Mouse (Mus musculus) hindbrain, embryonic 13.5 days (tissue): ENCODE results near the gene Prrg1. TPM values are rescaled to one million over a fixed set of nuclear protein-coding genes. Genes with fewer than 3 reads are reported as not detected.
A peak's percentile ranks its signal among the peaks of the same experiment; 100 is the strongest.

Experiments
- ATAC-seq: fragments of 200-750 bp; cut with Nextera tagmentation; 2 replicates; pipeline ENCODE4 v1.8.0; 2017; ENCODE audit warnings: moderate TSS enrichment; ENCODE audit not compliant: low FRiP score
- H3K27ac ChIP-seq: fragments of 300-500 bp; sonication (generic); 2 replicates; pipeline ENCODE4 v1.5.1; 2015; ENCODE audit warnings: inconsistent platforms, mild to moderate bottlenecking, moderate library complexity
- H3K27me3 ChIP-seq: fragments of 300-500 bp; sonication (generic); 2 replicates; pipeline ENCODE4 v1.6.1; 2015; ENCODE audit warnings: mild to moderate bottlenecking, inconsistent platforms
- H3K36me3 ChIP-seq: fragments of 300-500 bp; sonication (generic); 2 replicates; pipeline ENCODE4 v1.6.1; 2015; ENCODE audit warnings: mild to moderate bottlenecking, inconsistent platforms
- H3K4me1 ChIP-seq: fragments of 300-500 bp; sonication (generic); replicated peaks from 2 replicates; pipeline ENCODE4 v1.6.1; 2015; ENCODE audit warnings: inconsistent platforms
- H3K4me2 ChIP-seq: fragments of 300-500 bp; sonication (generic); 2 replicates; pipeline ENCODE4 v1.6.1; 2015; ENCODE audit warnings: inconsistent platforms, mild to moderate bottlenecking, moderate library complexity
- H3K4me3 ChIP-seq: fragments of 300-500 bp; sonication (generic); 2 replicates; pipeline ENCODE4 v1.5.1; 2015; ENCODE audit warnings: mild to moderate bottlenecking, inconsistent platforms
- H3K9ac ChIP-seq: fragments of 300-500 bp; sonication (generic); 2 replicates; pipeline ENCODE4 v1.6.1; 2015; ENCODE audit warnings: mild to moderate bottlenecking, inconsistent platforms
- H3K9me3 ChIP-seq: fragments of 300-500 bp; sonication (generic); 2 replicates; pipeline ENCODE4 v1.6.1; 2016; ENCODE audit warnings: inconsistent platforms
- WGBS: fragments of 180-500 bp; shearing (Covaris S2); methylation state at CpG from one replicate; pipeline ENCODE4 v1.1.7; 2015; 5-methylcytosine and 5-hydroxymethylcytosine counted together
- polyA plus RNA-seq: library from polyadenylated mRNA; unstranded; fragments of >200 nt; fragmentation: Nextera tagmentation; extraction: Ambion mirVana; gene quantifications from 2 replicates; pipeline ENCODE4 v1.2.1, GENCODE M21; 2015

Prrg1 gene
- polyA plus RNA-seq: 6.1 and 6.4 TPM in 2 replicates

- H3K4me2 ChIP-seq: peak within 1 kb of the TSS; percentile 52
- peak within 1 kb of the TSS; percentile 88 for H3K27ac ChIP-seq
- H3K36me3 ChIP-seq: no peaks in the 10 kb centered on the region
- 11% methylated on average over 31 of the region's 36 CpGs for WGBS
- H3K4me3 ChIP-seq: peak within 1 kb of the TSS; percentile 52
- peak; percentile 99 for ATAC-seq
- no peaks in the 10 kb centered on the region for H3K4me1 ChIP-seq
- no peaks in the 10 kb centered on the region for H3K9me3 ChIP-seq
- no peaks in the 10 kb centered on the region for H3K27me3 ChIP-seq
- H3K9ac ChIP-seq: peak within 1 kb of the TSS; percentile 69
These were observed at the start of gene Prrg1 for GRCm38 (mm10) chrX:78583202-78584004. Gene Prrg1, minus strand, starts transcription at chrX:78583896.

GRCm38 (mm10) chrX:78605814-78606213 is 22.1 kb upstream of the Prrg1 start:
- Histone ChIP-seq H3K27ac (no peak overlapping the region), H3K4me2 (no peak overlapping the region), H3K4me3 (no peak overlapping the region), H3K27me3 (no peaks in the 10 kb centered on the region), H3K36me3 (no peaks in the 10 kb centered on the region), H3K9ac (no peak overlapping the region), H3K4me1 (no peaks in the 10 kb centered on the region), H3K9me3 (no peaks in the 10 kb centered on the region)
- no peak for ATAC-seq
- 67% methylated on average over 2 of the region's 2 CpGs for WGBS

- no peak overlapping the region for H3K4me2 ChIP-seq
- H3K4me3 ChIP-seq: no peak overlapping the region
- 71% methylated on average over 2 of the region's 2 CpGs for WGBS
- no peak overlapping the region for H3K9ac ChIP-seq
- H3K9me3 ChIP-seq: no peaks in the 10 kb centered on the region
- H3K27ac ChIP-seq: no peak overlapping the region
- no peaks in the 10 kb centered on the region for H3K4me1 ChIP-seq
- ATAC-seq: no peak
- no peaks in the 10 kb centered on the region for H3K27me3 ChIP-seq
- H3K36me3 ChIP-seq: no peaks in the 10 kb centered on the region
These were observed 9.4 kb upstream of the Prrg1 start for GRCm38 (mm10) chrX:78593138-78593537.

GRCm38 (mm10) chrX:78582854-78583201 is 868 bp downstream of the Prrg1 start:
- Histone ChIP-seq H3K27ac (peak overlapping the region; percentile 88; the same call in 1 of the 2 replicates), H3K4me3 (peak overlapping the region; percentile 52), H3K4me1 (no peaks in the 10 kb centered on the region), H3K27me3 (no peaks in the 10 kb centered on the region), H3K9ac (peak overlapping the region; percentile 69), H3K9me3 (no peaks in the 10 kb centered on the region), H3K4me2 (peak overlapping the region; percentile 52), H3K36me3 (no peaks in the 10 kb centered on the region)
- peak; percentile 52 for ATAC-seq
- no CpG with 5 or more reads among the region's 21 CpGs for WGBS

- H3K27ac ChIP-seq: no peak overlapping the region
- ATAC-seq: no peak
- 65% methylated on average over 2 of the region's 2 CpGs for WGBS
- H3K4me3 ChIP-seq: no peak overlapping the region
- no peaks in the 10 kb centered on the region for H3K36me3 ChIP-seq
- H3K27me3 ChIP-seq: no peaks in the 10 kb centered on the region
- H3K4me2 ChIP-seq: no peak overlapping the region
- H3K9ac ChIP-seq: no peak overlapping the region
- no peaks in the 10 kb centered on the region for H3K4me1 ChIP-seq
- no peaks in the 10 kb centered on the region for H3K9me3 ChIP-seq
These were observed 20.2 kb downstream of the Prrg1 start for GRCm38 (mm10) chrX:78563451-78563850.

- no peak overlapping the region for H3K27ac ChIP-seq
- no peak for ATAC-seq
- H3K36me3 ChIP-seq: no peaks in the 10 kb centered on the region
- H3K27me3 ChIP-seq: no peaks in the 10 kb centered on the region
- WGBS: 98% methylated on average over 2 of the region's 2 CpGs
- H3K4me1 ChIP-seq: no peaks in the 10 kb centered on the region
- H3K4me3 ChIP-seq: no peak overlapping the region
- no peak overlapping the region for H3K4me2 ChIP-seq
- no peaks in the 10 kb centered on the region for H3K9me3 ChIP-seq
- H3K9ac ChIP-seq: no peak overlapping the region
These were observed 30.3 kb downstream of the Prrg1 start for GRCm38 (mm10) chrX:78553399-78553798.

- H3K27ac ChIP-seq: no peak overlapping the region
- H3K9me3 ChIP-seq: no peaks in the 10 kb centered on the region
- H3K4me3 ChIP-seq: no peak overlapping the region
- no peaks in the 10 kb centered on the region for H3K4me1 ChIP-seq
- WGBS: 59% methylated on average over 1 of the region's 1 CpGs
- H3K9ac ChIP-seq: no peak overlapping the region
- no peaks in the 10 kb centered on the region for H3K27me3 ChIP-seq
- no peaks in the 10 kb centered on the region for H3K36me3 ChIP-seq
- ATAC-seq: no peak
- no peak overlapping the region for H3K4me2 ChIP-seq
These were observed 31.0 kb downstream of the Prrg1 start for GRCm38 (mm10) chrX:78552704-78553103.

- H3K36me3 ChIP-seq: no peaks in the 10 kb centered on the region
- no peak overlapping the region for H3K4me3 ChIP-seq
- H3K4me2 ChIP-seq: no peak overlapping the region
- 63% methylated on average over 1 of the region's 1 CpGs for WGBS
- ATAC-seq: no peak
- no peaks in the 10 kb centered on the region for H3K27me3 ChIP-seq
- no peak overlapping the region for H3K27ac ChIP-seq
- no peaks in the 10 kb centered on the region for H3K9me3 ChIP-seq
- H3K9ac ChIP-seq: no peak overlapping the region
- no peaks in the 10 kb centered on the region for H3K4me1 ChIP-seq
These were observed 36.0 kb downstream of the Prrg1 start for GRCm38 (mm10) chrX:78547696-78548095.

- H3K4me2 ChIP-seq: no peak overlapping the region
- no peaks in the 10 kb centered on the region for H3K4me1 ChIP-seq
- H3K27ac ChIP-seq: no peak overlapping the region
- no peak overlapping the region for H3K9ac ChIP-seq
- no peaks in the 10 kb centered on the region for H3K9me3 ChIP-seq
- H3K4me3 ChIP-seq: no peak overlapping the region
- ATAC-seq: no peak
- no peaks in the 10 kb centered on the region for H3K27me3 ChIP-seq
- no peaks in the 10 kb centered on the region for H3K36me3 ChIP-seq
These were observed 44.0 kb downstream of the Prrg1 start for GRCm38 (mm10) chrX:78539734-78540133.

- H3K36me3 ChIP-seq: no peaks in the 10 kb centered on the region
- H3K27me3 ChIP-seq: no peaks in the 10 kb centered on the region
- no peak overlapping the region for H3K9ac ChIP-seq
- WGBS: 81% methylated on average over 2 of the region's 2 CpGs
- no peaks in the 10 kb centered on the region for H3K4me1 ChIP-seq
- H3K27ac ChIP-seq: no peak overlapping the region
- no peak for ATAC-seq
- no peak overlapping the region for H3K4me2 ChIP-seq
- H3K4me3 ChIP-seq: no peak overlapping the region
- H3K9me3 ChIP-seq: no peaks in the 10 kb centered on the region
These were observed 44.9 kb downstream of the Prrg1 start for GRCm38 (mm10) chrX:78538632-78539316.

- 93% methylated on average over 2 of the region's 2 CpGs for WGBS
These were observed 65.4 kb downstream of the Prrg1 start for GRCm38 (mm10) chrX:78518301-78518700.

GRCm38 (mm10) chrX:78482987-78483386 is 100.7 kb downstream of the Prrg1 start:
- 92% methylated on average over 2 of the region's 2 CpGs for WGBS
- H3K4me3 ChIP-seq: no peak overlapping the region
- ATAC-seq: no peak

More at GRCm38 (mm10) chrX:78518301-78518700, 65.4 kb downstream of the Prrg1 start:
- no peaks in the 10 kb centered on the region for H3K27me3 ChIP-seq
- H3K27ac ChIP-seq: no peak overlapping the region
- H3K36me3 ChIP-seq: no peaks in the 10 kb centered on the region
- no peaks in the 10 kb centered on the region for H3K4me1 ChIP-seq
- no peak overlapping the region for H3K4me2 ChIP-seq
- no peak overlapping the region for H3K9ac ChIP-seq
- H3K9me3 ChIP-seq: no peaks in the 10 kb centered on the region
- ATAC-seq: no peak
- H3K4me3 ChIP-seq: no peak overlapping the region

GRCm38 (mm10) chrX:78479710-78480109 is 104.0 kb downstream of the Prrg1 start:
- Histone ChIP-seq H3K27me3 (no peaks in the 10 kb centered on the region), H3K4me1 (no peaks in the 10 kb centered on the region), H3K9me3 (no peaks in the 10 kb centered on the region), H3K27ac (no peak overlapping the region), H3K4me2 (no peak overlapping the region), H3K4me3 (no peak overlapping the region), H3K36me3 (no peaks in the 10 kb centered on the region), H3K9ac (no peak overlapping the region)
- ATAC-seq: no peak
- WGBS: 75% methylated on average over 3 of the region's 3 CpGs

More at GRCm38 (mm10) chrX:78482987-78483386, 100.7 kb downstream of the Prrg1 start:
- Histone ChIP-seq H3K9me3 (no peaks in the 10 kb centered on the region), H3K27ac (no peak overlapping the region), H3K9ac (no peak overlapping the region), H3K27me3 (no peaks in the 10 kb centered on the region), H3K36me3 (no peaks in the 10 kb centered on the region), H3K4me2 (no peak overlapping the region), H3K4me1 (no peaks in the 10 kb centered on the region)
